Mouse (Mus musculus): ENCODE data around the gene Etv1. TPM values are rescaled to one million over a fixed set of nuclear protein-coding genes. Genes with fewer than 3 reads are reported as not detected.

Etv1 gene
- polyA plus RNA-seq (2016; fragmentation: Nextera tagmentation; extraction: Ambion mirVana) = 13.5 and 16.0 TPM in 2 replicates

GRCm38 (mm10) chr12:38779186-38779777 lies at the start of gene Etv1:
Gene Etv1 (plus strand): TSS chr12:38779380.
- H3K4me3 ChIP-seq = peak within 1 kb of the TSS; percentile 65
- peak; percentile 35 for ATAC-seq (ENCODE audit: low FRiP score, low read depth)
- peak within 1 kb of the TSS; percentile 60 for H3K9ac ChIP-seq (replicated peaks)
- H3K27me3 ChIP-seq = no peaks in the 10 kb centered on the region
- H3K4me2 ChIP-seq (replicated peaks) = peak within 1 kb of the TSS; percentile 96
- under 1% methylated on average over 20 of the region's 20 CpGs for WGBS
- H3K27ac ChIP-seq (replicated peaks) = peak within 1 kb of the TSS; percentile 84
- H3K9me3 ChIP-seq = no peaks in the 10 kb centered on the region
- no peaks in the 10 kb centered on the region for H3K36me3 ChIP-seq
- peaks cover 7% of the 10 kb centered on the region; the same call in 1 of the 2 replicates for H3K4me1 ChIP-seq

DNA sequence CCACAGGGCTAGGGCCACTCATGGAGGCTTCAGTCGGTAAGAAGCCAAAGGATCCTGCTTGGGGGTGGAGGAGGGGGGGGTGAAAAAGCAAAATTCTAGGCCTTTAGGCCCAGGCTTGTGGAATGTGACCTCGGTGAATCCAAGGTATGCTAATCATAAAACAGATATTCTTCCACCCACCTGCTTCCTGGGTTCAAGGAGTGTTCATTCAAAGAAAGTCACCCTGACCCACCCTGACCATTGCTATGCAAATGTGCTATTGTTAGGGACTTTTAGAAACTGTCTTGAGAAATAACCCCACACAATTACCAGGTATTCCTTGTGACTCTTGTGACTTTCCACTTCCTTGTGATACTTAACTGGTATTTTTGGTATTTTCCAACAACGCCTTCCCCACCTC lies 49.5 kb upstream of the Etv1 start:
- no peak for ATAC-seq (ENCODE audit: low FRiP score, low read depth)
- no peak overlapping the region for H3K9ac ChIP-seq (replicated peaks)
- no peaks in the 10 kb centered on the region for H3K9me3 ChIP-seq
- H3K36me3 ChIP-seq = no peaks in the 10 kb centered on the region
- no peak overlapping the region for H3K4me3 ChIP-seq
- no peaks in the 10 kb centered on the region for H3K4me1 ChIP-seq
- no peak overlapping the region for H3K27ac ChIP-seq (replicated peaks)
- H3K4me2 ChIP-seq (replicated peaks) = no peak overlapping the region
- WGBS = 67% methylated on average over 3 of the region's 3 CpGs
- no peaks in the 10 kb centered on the region for H3K27me3 ChIP-seq

- Histone ChIP-seq H3K4me2 (replicated peaks) (no peak overlapping the region), H3K36me3 (no peaks in the 10 kb centered on the region), H3K4me3 (no peak overlapping the region), H3K27ac (replicated peaks) (no peak overlapping the region), H3K4me1 (no peaks in the 10 kb centered on the region), H3K27me3 (no peaks in the 10 kb centered on the region), H3K9me3 (no peaks in the 10 kb centered on the region), H3K9ac (replicated peaks) (no peak overlapping the region)
- no peak for ATAC-seq (ENCODE audit: low FRiP score, low read depth)
- 92% methylated on average over 2 of the region's 2 CpGs for WGBS
These were observed 48.4 kb upstream of the Etv1 start for GRCm38 (mm10) chr12:38730791-38731190.

DNA sequence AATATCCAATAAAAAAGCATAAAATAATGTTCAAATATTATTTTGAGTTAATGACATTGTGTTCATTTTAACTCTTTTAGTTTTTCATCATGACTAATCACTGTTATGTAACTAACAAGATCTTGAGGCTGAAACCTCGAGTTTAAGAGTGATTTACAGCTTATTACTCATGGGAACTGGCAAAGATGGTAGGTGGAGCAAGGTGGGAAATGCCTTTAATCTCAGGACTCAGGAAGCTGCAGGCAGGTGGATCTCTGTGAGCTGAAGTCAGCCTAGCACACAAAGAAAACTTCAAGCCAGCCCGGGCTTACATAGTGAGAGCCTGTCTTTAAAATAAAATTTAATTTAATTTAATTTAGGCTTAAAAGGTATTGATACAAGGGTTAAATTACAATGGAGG lies 19.9 kb upstream of the Etv1 start:
- no peak overlapping the region for H3K27ac ChIP-seq (replicated peaks)
- WGBS = 53% methylated on average over 2 of the region's 2 CpGs
- H3K4me3 ChIP-seq = no peak overlapping the region
- no peaks in the 10 kb centered on the region for H3K4me1 ChIP-seq
- no peak overlapping the region for H3K9ac ChIP-seq (replicated peaks)
- no peaks in the 10 kb centered on the region for H3K9me3 ChIP-seq
- no peak for ATAC-seq (ENCODE audit: low FRiP score, low read depth)
- no peaks in the 10 kb centered on the region for H3K27me3 ChIP-seq
- H3K4me2 ChIP-seq (replicated peaks) = no peak overlapping the region
- H3K36me3 ChIP-seq = no peaks in the 10 kb centered on the region

DNA sequence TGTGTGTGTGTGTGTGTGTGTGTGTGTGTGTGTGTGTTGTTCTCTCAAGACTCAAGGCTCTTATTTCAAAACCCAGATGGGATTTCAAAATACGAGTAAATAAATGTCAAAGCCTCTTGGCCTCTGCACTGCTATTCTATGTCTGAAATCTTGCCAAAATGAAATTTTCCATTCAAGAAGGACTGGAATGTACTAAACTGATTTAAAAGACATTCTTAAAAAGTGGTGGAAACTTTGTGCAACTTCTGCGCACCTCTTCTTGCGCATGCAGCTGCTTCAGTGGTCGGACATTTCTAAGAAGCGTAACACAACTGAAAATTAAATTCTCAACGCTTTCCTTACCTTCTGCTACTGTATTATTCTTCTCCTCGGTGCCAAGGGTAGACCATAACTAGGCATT lies 1.9 kb upstream of the Etv1 start:
- no peak for ATAC-seq (ENCODE audit: low FRiP score, low read depth)
- no peak overlapping the region for H3K9ac ChIP-seq (replicated peaks)
- H3K4me3 ChIP-seq = no peak overlapping the region
- no peak overlapping the region for H3K4me2 ChIP-seq (replicated peaks)
- peaks cover 7% of the 10 kb centered on the region; the same call in 1 of the 2 replicates for H3K4me1 ChIP-seq
- no peaks in the 10 kb centered on the region for H3K27me3 ChIP-seq
- no peaks in the 10 kb centered on the region for H3K9me3 ChIP-seq
- H3K27ac ChIP-seq (replicated peaks) = no peak overlapping the region
- no peaks in the 10 kb centered on the region for H3K36me3 ChIP-seq
- WGBS = 78% methylated on average over 7 of the region's 7 CpGs

DNA sequence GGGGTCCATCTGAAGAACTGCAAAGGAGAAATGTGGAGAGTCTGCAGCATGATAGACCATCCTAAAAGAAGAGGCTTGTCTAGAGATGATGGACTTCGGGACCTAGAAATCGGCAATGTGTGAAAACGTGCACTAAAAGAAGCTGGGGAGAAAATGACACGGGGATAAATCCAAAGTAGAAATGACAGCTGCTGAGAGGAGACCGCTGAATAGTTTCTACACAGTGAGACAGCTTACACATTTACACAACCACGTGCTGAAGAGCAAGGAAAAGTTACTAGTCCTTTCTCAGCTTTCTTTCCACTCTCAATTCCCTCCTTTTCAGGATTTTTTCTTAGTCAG lies 1.3 kb upstream of the Etv1 start:
- H3K9ac ChIP-seq (replicated peaks) = no peak overlapping the region; the same call in 1 of the 2 replicates
- WGBS = 10% methylated on average over 6 of the region's 6 CpGs
- ATAC-seq (ENCODE audit: low FRiP score, low read depth) = no peak

DNA sequence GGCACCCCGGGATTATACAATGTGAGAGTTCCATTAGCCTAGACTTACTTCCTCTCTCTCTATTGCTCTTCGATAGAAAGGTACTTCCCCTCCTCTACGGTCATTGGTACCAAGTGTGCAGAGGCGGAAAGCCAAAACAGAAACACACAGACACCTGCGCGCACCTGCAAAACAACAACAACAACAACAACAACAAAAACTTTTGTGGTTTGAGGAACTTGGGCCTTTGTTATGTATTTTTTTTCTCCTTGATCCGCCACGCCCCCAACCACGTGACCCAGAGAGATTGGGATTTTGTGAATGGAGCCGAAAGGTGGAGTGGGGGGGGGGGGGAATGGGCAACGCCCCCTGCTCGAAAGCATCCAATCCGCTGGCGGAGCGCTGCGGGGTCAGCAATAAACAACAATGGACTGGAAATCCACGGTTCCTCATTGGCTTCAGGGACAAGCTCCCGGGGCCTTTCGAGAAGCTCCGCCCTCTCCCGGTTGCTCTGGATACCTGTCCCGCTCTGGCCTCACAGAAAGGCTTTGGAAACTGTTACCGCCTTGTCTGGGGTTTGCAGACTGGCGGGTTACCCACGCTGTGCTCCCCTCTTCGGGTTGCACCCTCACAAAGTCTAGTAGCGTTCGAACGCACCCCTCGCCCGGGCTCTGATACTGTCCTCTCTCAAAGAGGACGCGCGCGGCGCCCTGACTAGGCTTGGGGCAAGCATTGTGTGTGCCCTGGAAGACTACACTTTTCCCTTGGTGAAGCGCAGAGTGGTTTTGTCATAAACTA lies 693 bp upstream of the Etv1 start:
- H3K4me3 ChIP-seq = peak overlapping the region; percentile 65
- no peaks in the 10 kb centered on the region for H3K27me3 ChIP-seq
- H3K9me3 ChIP-seq = no peaks in the 10 kb centered on the region
- WGBS = under 1% methylated on average over 37 of the region's 37 CpGs
- peak overlapping the region; percentile 96 for H3K4me2 ChIP-seq (replicated peaks)
- H3K9ac ChIP-seq (replicated peaks) = peak overlapping the region; percentile 60
- no peaks in the 10 kb centered on the region for H3K36me3 ChIP-seq
- ATAC-seq (ENCODE audit: low FRiP score, low read depth) = peak; percentile 96
- H3K27ac ChIP-seq (replicated peaks) = peak overlapping the region; percentile 84
- H3K4me1 ChIP-seq = peaks cover 7% of the 10 kb centered on the region; the same call in 1 of the 2 replicates

More for the DNA sequence above, 1.3 kb upstream of the Etv1 start:
- H3K36me3 ChIP-seq = no peaks in the 10 kb centered on the region
- H3K4me1 ChIP-seq = peaks cover 7% of the 10 kb centered on the region; the same call in 1 of the 2 replicates
- peak overlapping the region; percentile 65 for H3K4me3 ChIP-seq
- peak overlapping the region; percentile 96 for H3K4me2 ChIP-seq (replicated peaks)
- H3K27me3 ChIP-seq = no peaks in the 10 kb centered on the region
- H3K9me3 ChIP-seq = no peaks in the 10 kb centered on the region
- no peak overlapping the region for H3K27ac ChIP-seq (replicated peaks)

DNA sequence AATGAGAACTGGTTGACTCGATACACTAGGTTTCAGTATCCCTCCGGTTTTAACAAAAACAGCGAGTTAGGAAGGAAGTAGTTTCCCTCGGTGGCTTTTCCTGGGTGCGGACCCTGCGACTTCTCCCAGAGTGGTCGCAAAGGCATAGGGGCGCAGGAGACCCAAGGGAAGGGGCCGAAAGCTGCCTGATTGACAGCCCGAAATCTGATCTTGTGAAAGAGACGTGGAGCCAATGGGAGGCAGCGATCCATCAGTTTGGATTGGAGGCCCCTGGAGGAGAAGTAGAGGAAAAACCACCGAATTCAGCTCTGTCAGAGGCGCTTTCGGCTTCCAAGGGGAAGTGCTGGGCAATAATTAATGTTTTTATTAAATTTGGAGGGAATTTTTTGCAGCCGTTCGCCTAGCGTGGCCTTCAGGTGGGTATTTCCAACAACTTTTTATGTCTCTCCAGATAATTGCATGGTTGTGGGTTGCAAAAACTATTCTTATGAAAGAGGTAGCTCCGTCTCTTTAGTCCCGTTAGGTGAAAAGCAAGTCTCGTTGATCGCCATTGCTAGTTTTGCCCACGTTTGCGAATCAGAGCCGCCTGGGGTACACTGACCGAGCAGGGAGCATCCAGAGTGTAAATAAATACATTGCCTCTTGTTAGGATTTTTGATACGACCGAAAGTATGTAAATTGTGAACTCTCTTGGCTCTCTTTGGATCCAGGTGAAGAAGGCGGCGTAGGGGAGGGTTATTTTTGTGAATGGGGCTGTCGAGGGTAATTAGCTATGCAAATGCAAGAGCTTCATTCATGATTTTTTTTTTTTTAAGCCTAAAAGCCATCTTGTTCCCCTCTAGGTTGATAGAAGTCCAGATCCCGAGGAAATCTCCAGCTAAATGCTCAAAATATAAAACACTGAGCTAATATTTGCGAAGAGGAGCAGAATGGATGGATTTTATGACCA lies 1.1 kb downstream of the Etv1 start:
- peak; percentile 47 for ATAC-seq (ENCODE audit: low FRiP score, low read depth)
- Histone ChIP-seq H3K9me3 (no peaks in the 10 kb centered on the region), H3K27ac (replicated peaks) (peak overlapping the region; percentile 84), H3K4me1 (peaks cover 7% of the 10 kb centered on the region; the same call in 1 of the 2 replicates), H3K4me3 (peak overlapping the region; percentile 65), H3K27me3 (no peaks in the 10 kb centered on the region), H3K4me2 (replicated peaks) (peak overlapping the region; percentile 96), H3K9ac (replicated peaks) (peak overlapping the region; percentile 60), H3K36me3 (no peaks in the 10 kb centered on the region)
- WGBS = under 1% methylated on average over 33 of the region's 33 CpGs

DNA sequence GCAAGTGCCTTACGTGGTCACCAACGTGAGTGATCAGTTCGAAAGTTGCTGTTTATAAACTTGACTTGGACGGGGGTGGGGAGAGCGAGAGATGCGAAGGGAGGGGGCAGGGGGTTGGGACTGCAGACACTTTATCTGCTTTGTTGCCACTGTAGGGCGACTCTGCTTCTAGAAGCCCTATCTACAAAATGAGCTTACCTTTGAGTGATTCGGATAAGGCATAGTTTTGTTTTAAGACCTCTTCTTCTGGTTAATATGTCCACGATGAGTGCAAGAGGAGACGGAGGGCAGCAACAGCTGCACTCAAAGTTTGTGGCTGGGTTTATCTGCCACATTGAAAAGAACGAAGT lies 1.8 kb downstream of the Etv1 start:
- WGBS = under 1% methylated on average over 11 of the region's 11 CpGs
- H3K9ac ChIP-seq (replicated peaks) = 0 out of 2 replicates have a peak overlapping the region, but pooled peaks have one; percentile 60

DNA sequence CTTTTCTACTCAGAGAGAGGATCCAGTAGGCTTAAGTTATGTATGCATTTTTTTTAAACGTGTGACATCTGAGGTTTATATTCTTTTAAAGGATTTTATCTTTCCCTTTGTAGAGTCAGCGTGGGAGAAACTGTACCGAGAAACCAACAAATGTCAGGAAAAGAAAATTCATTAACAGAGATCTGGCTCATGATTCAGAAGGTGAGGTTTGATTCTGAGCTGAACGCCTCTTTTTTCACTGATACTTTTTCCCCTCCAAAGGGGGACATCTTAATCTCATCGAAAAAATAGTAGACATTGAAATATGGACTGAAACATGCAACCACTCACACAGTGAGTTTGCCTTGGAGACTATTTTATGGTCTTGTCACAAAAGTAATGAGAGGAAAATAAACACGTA lies 2.5 kb downstream of the Etv1 start:
- Histone ChIP-seq H3K9me3 (no peaks in the 10 kb centered on the region), H3K4me1 (peaks cover 7% of the 10 kb centered on the region; the same call in 1 of the 2 replicates), H3K27ac (replicated peaks) (no peak overlapping the region), H3K36me3 (no peaks in the 10 kb centered on the region), H3K27me3 (no peaks in the 10 kb centered on the region), H3K9ac (replicated peaks) (no peak overlapping the region), H3K4me3 (0 out of 2 replicates have a peak overlapping the region, but pooled peaks have one; percentile 65), H3K4me2 (replicated peaks) (peak overlapping the region; percentile 96)
- ATAC-seq (ENCODE audit: low FRiP score, low read depth) = no peak
- WGBS = 52% methylated on average over 6 of the region's 6 CpGs

More for the DNA sequence above, 1.8 kb downstream of the Etv1 start:
- Histone ChIP-seq H3K36me3 (no peaks in the 10 kb centered on the region), H3K27ac (replicated peaks) (no peak overlapping the region; the same call in 1 of the 2 replicates), H3K4me2 (replicated peaks) (peak overlapping the region; percentile 96), H3K9me3 (no peaks in the 10 kb centered on the region), H3K4me3 (peak overlapping the region; percentile 65), H3K27me3 (no peaks in the 10 kb centered on the region), H3K4me1 (peaks cover 7% of the 10 kb centered on the region; the same call in 1 of the 2 replicates)
- no peak for ATAC-seq (ENCODE audit: low FRiP score, low read depth)

- Histone ChIP-seq H3K4me1 (peaks cover 5% of the 10 kb centered on the region; the same call in 1 of the 2 replicates), H3K4me3 (no peak overlapping the region), H3K36me3 (no peaks in the 10 kb centered on the region), H3K27me3 (no peaks in the 10 kb centered on the region), H3K4me2 (replicated peaks) (no peak overlapping the region), H3K9me3 (no peaks in the 10 kb centered on the region), H3K27ac (replicated peaks) (no peak overlapping the region), H3K9ac (replicated peaks) (no peak overlapping the region)
- no peak for ATAC-seq (ENCODE audit: low FRiP score, low read depth)
- WGBS = 46% methylated on average over 1 of the region's 1 CpGs
These were observed 4.1 kb downstream of the Etv1 start for GRCm38 (mm10) chr12:38783291-38783690.

Measured in midbrain, embryonic 12.5 days (tissue).